ENCODE assay signal across 8 mouse cellular contexts in the genomic region with DNA sequence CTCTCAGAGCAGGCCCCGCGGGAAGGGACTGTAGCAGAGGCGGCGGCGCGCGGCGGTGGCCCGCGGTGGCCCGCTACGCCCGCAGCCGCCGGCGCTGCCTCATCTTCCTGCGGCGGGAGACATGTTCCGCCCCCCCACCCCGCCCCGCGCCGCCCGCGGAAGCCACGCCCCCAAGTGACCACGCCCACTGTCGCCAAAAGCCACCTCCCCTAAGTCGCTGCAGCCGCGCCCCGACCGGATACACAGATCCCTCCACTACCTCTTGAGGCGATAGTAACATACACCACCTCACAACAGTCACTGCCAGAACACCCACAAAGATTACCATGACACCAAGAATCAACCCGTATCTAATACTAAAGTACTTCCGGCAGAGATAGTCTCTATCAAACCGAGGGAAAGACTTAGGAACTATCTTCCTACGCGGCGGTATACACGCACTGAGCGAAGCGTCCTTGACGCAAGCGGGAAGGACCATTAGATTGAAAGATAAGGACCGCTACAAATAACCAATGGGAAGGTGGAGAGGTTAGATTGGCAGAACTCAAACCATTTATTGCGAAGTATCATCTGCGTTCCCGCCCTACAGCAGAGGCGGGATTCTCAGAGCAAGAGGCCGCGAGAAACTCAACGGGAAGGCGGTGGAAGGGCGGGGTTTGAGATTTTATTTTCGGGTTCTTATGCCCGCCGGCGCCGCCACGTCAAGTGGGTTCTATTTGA. TPM values are rescaled to one million over a fixed set of nuclear protein-coding genes. Genes with fewer than 3 reads are reported as not detected.
DNase-seq lines count a peak whose midpoint lies in the region; ATAC-seq and TF ChIP-seq lines count a peak whose summit lies in the region.

A gene (minus strand): TSS at position 135 of the 720 bp plus-strand sequence.

- dilution Hi-C loops in CH12.LX (cut with MboI; ENCODE audit: extremely low pct_ligation_motif_present, extremely low pct_unique_long_range_greater_than_20kb, low sequenced_read_pairs) = no loop called here

- peak within 1 kb of the TSS; percentile 99 for H3K9ac ChIP-seq in CH12.LX (ENCODE audit: insufficient read depth, low read depth)
- peak within 1 kb of the TSS; percentile 100 for H3K9ac ChIP-seq in forebrain, embryonic 11.5 days (ENCODE audit: low read length)
- peak within 1 kb of the TSS; percentile 98 for H3K9ac ChIP-seq in heart, embryonic 16.5 days (ENCODE audit: low read length)
- H3K9ac ChIP-seq in liver, embryonic 15.5 days = peak within 1 kb of the TSS; percentile 100
- peak within 1 kb of the TSS; percentile 98 for H3K9ac ChIP-seq in neural tube, embryonic 12.5 days

- H3K27me3 ChIP-seq in CH12.LX (replicated peaks) = no peaks in the 10 kb centered on the region
- no peaks in the 10 kb centered on the region for H3K27me3 ChIP-seq in forebrain, embryonic 11.5 days (ENCODE audit: control insufficient read depth, insufficient read depth, low read length)
- H3K27me3 ChIP-seq in heart, embryonic 16.5 days (ENCODE audit: control insufficient read depth, insufficient read depth, low read length) = no peaks in the 10 kb centered on the region
- no peaks in the 10 kb centered on the region; the same call in 1 of the 2 replicates for H3K27me3 ChIP-seq in liver, embryonic 15.5 days
- H3K27me3 ChIP-seq in neural tube, embryonic 12.5 days (replicated peaks) = no peaks in the 10 kb centered on the region

- peak within 1 kb of the TSS; percentile 96 for H3K27ac ChIP-seq in CH12.LX (ENCODE audit: insufficient read depth, low read depth)
- peak within 1 kb of the TSS; percentile 94 for H3K27ac ChIP-seq in forebrain, embryonic 11.5 days (ENCODE audit: low read depth, low read length)
- peak within 1 kb of the TSS; percentile 84 for H3K27ac ChIP-seq in heart, embryonic 16.5 days (ENCODE audit: low read length)
- H3K27ac ChIP-seq in liver, embryonic 15.5 days (replicated peaks) = peak within 1 kb of the TSS; percentile 98
- peak within 1 kb of the TSS; percentile 89 for H3K27ac ChIP-seq in neural tube, embryonic 12.5 days

- no peaks in the 10 kb centered on the region for H3K9me3 ChIP-seq in CH12.LX (replicated peaks; ENCODE audit: low read length)
- no peaks in the 10 kb centered on the region for H3K9me3 ChIP-seq in forebrain, embryonic 11.5 days (ENCODE audit: control insufficient read depth, low read length)
- no peaks in the 10 kb centered on the region for H3K9me3 ChIP-seq in heart, embryonic 16.5 days (replicated peaks; ENCODE audit: control insufficient read depth, low read length)
- H3K9me3 ChIP-seq in liver, embryonic 15.5 days (replicated peaks) = no peaks in the 10 kb centered on the region
- no peaks in the 10 kb centered on the region for H3K9me3 ChIP-seq in neural tube, embryonic 12.5 days

- WGBS in forebrain, embryonic 11.5 days = under 1% methylated on average over 60 of the region's 61 CpGs
- under 1% methylated on average over 61 of the region's 61 CpGs for WGBS in heart, embryonic 16.5 days
- under 1% methylated on average over 60 of the region's 61 CpGs for WGBS in liver, embryonic 15.5 days (ENCODE audit: insufficient replicate concordance)
- WGBS in neural tube, embryonic 12.5 days = under 1% methylated on average over 61 of the region's 61 CpGs

- H3K4me2 ChIP-seq in CH12.LX (ENCODE audit: insufficient read depth, low read depth, poor library complexity, severe bottlenecking) = peak within 1 kb of the TSS; percentile 82; the same call in 1 of the 2 replicates
- peak within 1 kb of the TSS; percentile 74 for H3K4me2 ChIP-seq in forebrain, embryonic 11.5 days (ENCODE audit: low read depth, low read length, severe bottlenecking)
- peak within 1 kb of the TSS; percentile 73 for H3K4me2 ChIP-seq in heart, embryonic 16.5 days (ENCODE audit: low read depth, low read length)
- H3K4me2 ChIP-seq in liver, embryonic 15.5 days = peak within 1 kb of the TSS; percentile 84
- H3K4me2 ChIP-seq in neural tube, embryonic 12.5 days (replicated peaks) = peak within 1 kb of the TSS; percentile 92

- TF ChIP-seq RAD21 in CH12.LX (IDR thresholded peaks at IDR 0.05; ENCODE audit: low read depth, low read length) = no peak

- H3K36me3 ChIP-seq in CH12.LX (replicated peaks in 1 of 2; ENCODE audit: control insufficient read depth in 1 of 2, insufficient read depth in 1 of 2, low read length in 1 of 2) = peaks cover 14 to 22% of the 10 kb centered on the region in 2 experiments
- peaks cover 11% of the 10 kb centered on the region for H3K36me3 ChIP-seq in forebrain, embryonic 11.5 days (ENCODE audit: control insufficient read depth, insufficient read depth, low read length)
- H3K36me3 ChIP-seq in heart, embryonic 16.5 days (ENCODE audit: control insufficient read depth, insufficient read depth) = peaks cover 12% of the 10 kb centered on the region
- peaks cover 26% of the 10 kb centered on the region for H3K36me3 ChIP-seq in liver, embryonic 15.5 days (replicated peaks)
- H3K36me3 ChIP-seq in neural tube, embryonic 12.5 days = peaks cover 22% of the 10 kb centered on the region

- DNase-seq in CH12.LX (ENCODE audit: extremely low read depth) = peak; percentile 98
- DNase-seq in c-Kit-positive CD71-positive TER-119-negative erythroid progenitor cells, embryonic 14.5 days (ENCODE audit: low read depth) = peak; percentile 97
- peak; percentile 98 for DNase-seq in forebrain, embryonic 11.5 days (ENCODE audit: low spot score)
- DNase-seq in kidney, postnatal 36 days = peak; percentile 96 to 99
- peak; percentile 100 for DNase-seq in telencephalon, adult 2 months (ENCODE audit: low read depth, low spot score)

- TF ChIP-seq EP300 in CH12.LX (IDR thresholded peaks at IDR 0.05; ENCODE audit: low read length) = no peak

- peak; percentile 68; the same call in 1 of the 2 replicates for TF ChIP-seq POLR2A in CH12.LX (IDR thresholded peaks at IDR 0.05; ENCODE audit: low read depth, low read length)

- H3K4me1 ChIP-seq in CH12.LX (ENCODE audit: control insufficient read depth in 1 of 2, insufficient read depth in 2 of 2) = peaks cover 27 to 51% of the 10 kb centered on the region in 2 experiments
- peaks cover 13% of the 10 kb centered on the region; the same call in 1 of the 2 replicates for H3K4me1 ChIP-seq in forebrain, embryonic 11.5 days (replicated peaks; ENCODE audit: control insufficient read depth, insufficient read depth, low read length)
- peaks cover 21% of the 10 kb centered on the region for H3K4me1 ChIP-seq in heart, embryonic 16.5 days (ENCODE audit: control insufficient read depth, insufficient read depth, low read length)
- peaks cover 72% of the 10 kb centered on the region for H3K4me1 ChIP-seq in liver, embryonic 15.5 days (replicated peaks)
- peaks cover 37% of the 10 kb centered on the region for H3K4me1 ChIP-seq in neural tube, embryonic 12.5 days

- in situ Hi-C loops in CH12.LX (cut with MboI; ENCODE audit: low pct_ligation_motif_present, low pct_unique_long_range_greater_than_20kb, low sequenced_read_pairs) = loop anchor here (25.0 kb wide), 1 partner anchor 254 kb away; a partner anchor contains a TSS

- no peak for TF ChIP-seq CTCF in CH12.LX (conservative IDR thresholded peaks at IDR 0.05 in 1 of 2, IDR thresholded peaks at IDR 0.05 in 1 of 2; ENCODE audit: low read depth in 2 of 2, low read length in 2 of 2)

- H3K4me3 ChIP-seq in CH12.LX (replicated peaks in 1 of 3; ENCODE audit: low read depth in 2 of 3, low read length in 2 of 3, poor library complexity in 1 of 3) = peak within 1 kb of the TSS; percentile 97 to 99 (median 97)
- H3K4me3 ChIP-seq in forebrain, embryonic 11.5 days (ENCODE audit: low read depth, low read length) = peak within 1 kb of the TSS; percentile 98
- peak within 1 kb of the TSS; percentile 93 for H3K4me3 ChIP-seq in heart, embryonic 16.5 days (ENCODE audit: low read length)
- peak within 1 kb of the TSS; percentile 100 for H3K4me3 ChIP-seq in liver, embryonic 15.5 days (replicated peaks)
- H3K4me3 ChIP-seq in neural tube, embryonic 12.5 days = peak within 1 kb of the TSS; percentile 99

- peaks cover 41% of the 10 kb centered on the region for H3K79me2 ChIP-seq in CH12.LX (replicated peaks; ENCODE audit: control insufficient read depth, extremely low read depth, insufficient read depth, poor library complexity, severe bottlenecking)

- peak; percentile 92 for ATAC-seq in forebrain, embryonic 11.5 days (replicated peaks; ENCODE audit: low FRiP score)
- ATAC-seq in heart, embryonic 16.5 days (replicated peaks; ENCODE audit: extremely low read depth, insufficient read depth, low FRiP score) = peak; percentile 93
- peak; percentile 88 for ATAC-seq in liver, embryonic 15.5 days (ENCODE audit: insufficient read depth)
- peak; percentile 92 for ATAC-seq in neural tube, embryonic 12.5 days (ENCODE audit: low FRiP score, low read depth)

TF ChIP-seq in CH12.LX, 34 proteins besides CTCF, POLR2A, EP300 and RAD21 (continues in another document):
- TF ChIP-seq MAX (IDR thresholded peaks at IDR 0.05; ENCODE audit: low read length) (no peak), MAZ (IDR thresholded peaks at IDR 0.05; ENCODE audit: low read depth, low read length) (no peak), ELF1 (IDR thresholded peaks at IDR 0.05; ENCODE audit: low read depth, low read length) (peak; percentile 74), NELFE (IDR thresholded peaks at IDR 0.05; ENCODE audit: low read depth, low read length) (peak; percentile 78; the same call in 1 of the 2 replicates), UBTF (IDR thresholded peaks at IDR 0.05; ENCODE audit: low read depth, low read length) (no peak), CHD2 (IDR thresholded peaks at IDR 0.05; ENCODE audit: low read length) (peak; percentile 98), HCFC1 (IDR thresholded peaks at IDR 0.05; ENCODE audit: low read depth, low read length) (peak; percentile 80), KAT2A (IDR thresholded peaks at IDR 0.05; ENCODE audit: insufficient replicate concordance, low read length) (peak; percentile 98), ZC3H11A (IDR thresholded peaks at IDR 0.05; ENCODE audit: low read depth, low read length) (no peak), NRF1 (IDR thresholded peaks at IDR 0.05; ENCODE audit: low read depth, low read length) (peak; percentile 7; the same call in 1 of the 2 replicates), USF2 (conservative IDR thresholded peaks at IDR 0.05; ENCODE audit: low read depth, low read length) (no peak), MYC (IDR thresholded peaks at IDR 0.05; ENCODE audit: low read depth, low read length) (no peak), ZNF384 (IDR thresholded peaks at IDR 0.05; ENCODE audit: low read depth, low read length) (no peak), CHD1 (IDR thresholded peaks at IDR 0.05; ENCODE audit: low read depth, low read length) (no peak)

RNA-seq across cellular contexts. Expression of the gene that starts here (rescaled TPM):
- total RNA-seq in CH12.LX (2012; rRNA removed) (179 and 207 TPM in 2 replicates), CH12.LX (2014; rRNA removed) (139 and 146 TPM in 2 replicates)
- 208 and 223 TPM in 2 replicates for polyA plus RNA-seq in CH12.LX (2012; ENCODE audit: insufficient read length, low read depth)
- polyA plus RNA-seq in forebrain, embryonic 11.5 days (2014; fragmentation: Nextera tagmentation; extraction: Ambion mirVana) = 237 and 256 TPM in 2 replicates
- polyA plus RNA-seq in heart, embryonic 16.5 days (2015; fragmentation: Nextera tagmentation; extraction: Ambion mirVana) = 41.9 and 47.0 TPM in 2 replicates
- 52.8 and 59.5 TPM in 2 replicates for polyA plus RNA-seq in liver, embryonic 15.5 days (2015; fragmentation: Nextera tagmentation; extraction: Ambion mirVana)
- polyA plus RNA-seq in neural tube, embryonic 12.5 days (2016; fragmentation: Nextera tagmentation; extraction: Ambion mirVana) = 156 and 166 TPM in 2 replicates

Comparison
In these comparisons a context has a peak if more than half of its experiments do, and no peak if none do; other contexts are left out.
1. Peak in every context shown above with its lines: DNase-seq, ATAC-seq, H3K4me3 ChIP-seq and H3K27ac ChIP-seq.